Mouse (Mus musculus) hindbrain, postnatal 0 days (tissue): ENCODE results near the gene Elavl2. TPM values are rescaled to one million over a fixed set of nuclear protein-coding genes. Genes with fewer than 3 reads are reported as not detected.

ENCODE experiments used
- ATAC-seq: fragments of 200-750 bp; cut with Nextera tagmentation; 2 replicates; pipeline ENCODE4 v1.8.0; 2017; ENCODE audit warnings: mild to moderate bottlenecking, moderate TSS enrichment, moderate library complexity
- DNase-seq: peaks from one replicate; pipeline ENCODE4 v3.0.0-alpha.2; 2015; ENCODE audit warnings: low spot score
- H3K27ac ChIP-seq: fragments of 300-500 bp; sonication (generic); 2 replicates; pipeline ENCODE4 v1.5.1; 2014; ENCODE audit warnings: mild to moderate bottlenecking
- H3K27me3 ChIP-seq: fragments of 300-500 bp; sonication (generic); 2 replicates; pipeline ENCODE4 v1.6.1; 2014; ENCODE audit warnings: low read length, mixed read lengths; ENCODE audit not compliant: insufficient read depth
- H3K36me3 ChIP-seq: fragments of 300-500 bp; sonication (generic); 2 replicates; pipeline ENCODE4 v1.6.1; 2014; ENCODE audit warnings: low read length, mixed read lengths; ENCODE audit not compliant: insufficient read depth
- H3K4me1 ChIP-seq: fragments of 300-500 bp; sonication (generic); 2 replicates; pipeline ENCODE4 v1.6.1; 2014; ENCODE audit warnings: antibody characterized with exemption, low read length, mixed read lengths; ENCODE audit not compliant: insufficient read depth
- H3K4me2 ChIP-seq: fragments of 300-500 bp; sonication (generic); 2 replicates; pipeline ENCODE4 v1.6.1; 2014; ENCODE audit warnings: low read depth, mild to moderate bottlenecking, low read length, moderate library complexity, mixed read lengths
- H3K4me3 ChIP-seq: fragments of 300-500 bp; sonication (generic); 2 replicates; pipeline ENCODE4 v1.5.1; 2014; ENCODE audit warnings: low read length
- H3K9ac ChIP-seq: fragments of 300-500 bp; sonication (generic); replicated peaks from 2 replicates; pipeline ENCODE4 v1.6.1; 2014; ENCODE audit warnings: mild to moderate bottlenecking, low read length, moderate library complexity, mixed read lengths
- H3K9me3 ChIP-seq: fragments of 300-500 bp; sonication (generic); 2 replicates; pipeline ENCODE4 v1.6.1; 2016; ENCODE audit warnings: low read length, mixed read lengths
- CTCF ChIP-seq: IDR thresholded peaks from 2 replicates; pipeline ENCODE4 v1.5.1; 2016; ENCODE audit warnings: antibody characterized with exemption, control low read depth, low read depth
- WGBS: fragments of 180-500 bp; shearing (Covaris S2); extraction: QIAGEN DNeasy Blood & Tissue Kit; methylation state at CpG from one replicate; pipeline ENCODE4 v1.1.7; 2014; 5-methylcytosine and 5-hydroxymethylcytosine counted together
- polyA plus RNA-seq: library from polyadenylated mRNA; unstranded; fragments of >200 nt; fragmentation: Nextera tagmentation; extraction: Ambion mirVana; gene quantifications from 2 replicates; pipeline ENCODE4 v1.2.1, GENCODE M21; 2015
- total RNA-seq: library from RNA; depleted of rRNA; stranded (reverse); fragments of >200 nt; gene quantifications from 2 replicates; pipeline ENCODE4 v1.2.3, GENCODE M21; 2014

Elavl2 gene
- total and polyA plus RNA-seq, 2 experiments from 2014 or later, result 93.5 to 100 TPM

GRCm38 (mm10) chr4:91244554-91244953 is 156.0 kb downstream of the Elavl2 start:
- no peak for ATAC-seq
- WGBS, result 79% methylated on average over 9 of the region's 9 CpGs
- H3K27ac ChIP-seq, result peak overlapping the region; percentile 36; the same call in 1 of the 2 replicates

GRCm38 (mm10) chr4:91243896-91244295 is 156.7 kb downstream of the Elavl2 start:
- H3K9me3 ChIP-seq, result no peaks in the 10 kb centered on the region
- no peak overlapping the region for H3K4me3 ChIP-seq
- ATAC-seq (no peak), DNase-seq (no peak)
- H3K4me2 ChIP-seq, result no peak overlapping the region
- H3K9ac ChIP-seq, result no peak overlapping the region
- no peak overlapping the region for H3K27ac ChIP-seq
- H3K4me1 ChIP-seq, result no peaks in the 10 kb centered on the region
- no peaks in the 10 kb centered on the region for H3K27me3 ChIP-seq
- no peak for TF ChIP-seq CTCF
- 77% methylated on average over 4 of the region's 4 CpGs for WGBS
- H3K36me3 ChIP-seq, result no peaks in the 10 kb centered on the region

More at GRCm38 (mm10) chr4:91244554-91244953, 156.0 kb downstream of the Elavl2 start:
- no peaks in the 10 kb centered on the region for H3K36me3 ChIP-seq
- H3K27me3 ChIP-seq, result no peaks in the 10 kb centered on the region
- no peak overlapping the region for H3K9ac ChIP-seq
- H3K9me3 ChIP-seq, result no peaks in the 10 kb centered on the region
- TF ChIP-seq CTCF, result no peak
- no peak overlapping the region for H3K4me3 ChIP-seq
- no peaks in the 10 kb centered on the region for H3K4me1 ChIP-seq
- DNase-seq, result no peak
- no peak overlapping the region for H3K4me2 ChIP-seq

- peak; percentile 80 for ATAC-seq
- Histone ChIP-seq H3K27ac (peak overlapping the region; percentile 22; the same call in 1 of the 2 replicates), H3K36me3 (no peaks in the 10 kb centered on the region), H3K27me3 (no peaks in the 10 kb centered on the region), H3K4me3 (no peak overlapping the region), H3K9me3 (no peaks in the 10 kb centered on the region), H3K4me2 (no peak overlapping the region), H3K9ac (no peak overlapping the region), H3K4me1 (no peaks in the 10 kb centered on the region)
- TF ChIP-seq CTCF, result no peak
- peak; percentile 83 for DNase-seq
- WGBS, result 48% methylated on average over 6 of the region's 6 CpGs
Measured at GRCm38 (mm10) chr4:91238739-91239485, 161.7 kb downstream of the Elavl2 start.

- Histone ChIP-seq H3K4me2 (no peak overlapping the region), H3K4me3 (no peak overlapping the region), H3K36me3 (no peaks in the 10 kb centered on the region), H3K4me1 (no peaks in the 10 kb centered on the region), H3K9me3 (no peaks in the 10 kb centered on the region), H3K27me3 (no peaks in the 10 kb centered on the region), H3K9ac (no peak overlapping the region), H3K27ac (no peak overlapping the region)
- peak; percentile 14 for DNase-seq
- TF ChIP-seq CTCF, result no peak
- 38% methylated on average over 7 of the region's 7 CpGs for WGBS
- no peak for ATAC-seq
Measured at GRCm38 (mm10) chr4:91236976-91237375, 163.6 kb downstream of the Elavl2 start.

- H3K36me3 ChIP-seq, result no peaks in the 10 kb centered on the region
- H3K27ac ChIP-seq, result no peak overlapping the region
- DNase-seq (peak; percentile 46), ATAC-seq (no peak)
- WGBS, result 57% methylated on average over 6 of the region's 6 CpGs
- H3K9ac ChIP-seq, result no peak overlapping the region
- H3K9me3 ChIP-seq, result no peaks in the 10 kb centered on the region
- no peak overlapping the region for H3K4me3 ChIP-seq
- no peaks in the 10 kb centered on the region for H3K4me1 ChIP-seq
- H3K4me2 ChIP-seq, result no peak overlapping the region
- H3K27me3 ChIP-seq, result no peaks in the 10 kb centered on the region
- no peak for TF ChIP-seq CTCF
Measured at GRCm38 (mm10) chr4:91234941-91235340, 165.6 kb downstream of the Elavl2 start.

GRCm38 (mm10) chr4:91233599-91233998 is 167.0 kb downstream of the Elavl2 start:
- DNase-seq, result no peak
- Histone ChIP-seq H3K36me3 (no peaks in the 10 kb centered on the region), H3K9ac (no peak overlapping the region), H3K4me1 (no peaks in the 10 kb centered on the region), H3K27me3 (no peaks in the 10 kb centered on the region), H3K27ac (no peak overlapping the region), H3K4me2 (no peak overlapping the region), H3K4me3 (no peak overlapping the region), H3K9me3 (no peaks in the 10 kb centered on the region)
- TF ChIP-seq CTCF, result no peak
- ATAC-seq, result no peak
- 93% methylated on average over 6 of the region's 6 CpGs for WGBS

GRCm38 (mm10) chr4:91230439-91230863 is 170.1 kb downstream of the Elavl2 start:
- no peak for TF ChIP-seq CTCF
- H3K9me3 ChIP-seq, result no peaks in the 10 kb centered on the region
- H3K9ac ChIP-seq, result no peak overlapping the region
- H3K4me1 ChIP-seq, result no peaks in the 10 kb centered on the region
- ATAC-seq (no peak), DNase-seq (no peak)
- no peaks in the 10 kb centered on the region for H3K27me3 ChIP-seq
- H3K36me3 ChIP-seq, result peaks cover 3% of the 10 kb centered on the region; the same call in 1 of the 2 replicates
- no peak overlapping the region for H3K4me3 ChIP-seq
- no peak overlapping the region for H3K27ac ChIP-seq
- 60% methylated on average over 1 of the region's 1 CpGs for WGBS
- H3K4me2 ChIP-seq, result no peak overlapping the region
